Mouse (Mus musculus) liver, embryonic 13.5 days (tissue): ENCODE measurements at regions not wholly inside any gene's neighbourhood (a gene's known extent, or its start where the extent isn't known, plus 50 kb on each side); places are given as distances from the start of the nearest gene placed in this dataset.

Source experiments
- ATAC-seq: fragments of 200-750 bp; cut with Nextera tagmentation; 2 replicates; pipeline ENCODE4 v1.8.0; 2017; ENCODE audit warnings: low read depth, mild to moderate bottlenecking, moderate number of reproducible peaks, moderate library complexity
- DNase-seq: peaks from one replicate; pipeline ENCODE4 v3.0.0; 2022
- H3K27ac ChIP-seq: fragments of 300-500 bp; sonication (generic); 2 replicates; pipeline ENCODE4 v1.5.1; 2015; ENCODE audit warnings: moderate library complexity, mild to moderate bottlenecking, inconsistent platforms
- H3K27me3 ChIP-seq: fragments of 300-500 bp; sonication (generic); 2 replicates; pipeline ENCODE4 v1.6.1; 2015; ENCODE audit warnings: mild to moderate bottlenecking, inconsistent platforms
- H3K36me3 ChIP-seq: fragments of 300-500 bp; sonication (generic); 2 replicates; pipeline ENCODE4 v1.6.1; 2015; ENCODE audit warnings: mild to moderate bottlenecking, inconsistent platforms
- H3K4me1 ChIP-seq: fragments of 300-500 bp; sonication (generic); replicated peaks from 2 replicates; pipeline ENCODE4 v1.6.1; 2015; ENCODE audit warnings: inconsistent platforms
- H3K4me2 ChIP-seq: fragments of 300-500 bp; sonication (generic); 2 replicates; pipeline ENCODE4 v1.6.1; 2015; ENCODE audit warnings: inconsistent platforms, mild to moderate bottlenecking, moderate library complexity
- H3K4me3 ChIP-seq: fragments of 300-500 bp; sonication (generic); replicated peaks from 2 replicates; pipeline ENCODE4 v1.5.1; 2015; ENCODE audit warnings: mild to moderate bottlenecking, inconsistent platforms
- H3K9ac ChIP-seq: fragments of 300-500 bp; sonication (generic); 2 replicates; pipeline ENCODE4 v1.6.1; 2015; ENCODE audit warnings: mild to moderate bottlenecking, inconsistent platforms
- H3K9me3 ChIP-seq: fragments of 300-500 bp; sonication (generic); replicated peaks from 2 replicates; pipeline ENCODE4 v1.6.1; 2016; ENCODE audit warnings: inconsistent platforms
- WGBS: fragments of 180-500 bp; shearing (Covaris S2); methylation state at CpG from one replicate; pipeline ENCODE4 v1.1.7; 2015; ENCODE audit not compliant: insufficient replicate concordance; 5-methylcytosine and 5-hydroxymethylcytosine counted together

DNA sequence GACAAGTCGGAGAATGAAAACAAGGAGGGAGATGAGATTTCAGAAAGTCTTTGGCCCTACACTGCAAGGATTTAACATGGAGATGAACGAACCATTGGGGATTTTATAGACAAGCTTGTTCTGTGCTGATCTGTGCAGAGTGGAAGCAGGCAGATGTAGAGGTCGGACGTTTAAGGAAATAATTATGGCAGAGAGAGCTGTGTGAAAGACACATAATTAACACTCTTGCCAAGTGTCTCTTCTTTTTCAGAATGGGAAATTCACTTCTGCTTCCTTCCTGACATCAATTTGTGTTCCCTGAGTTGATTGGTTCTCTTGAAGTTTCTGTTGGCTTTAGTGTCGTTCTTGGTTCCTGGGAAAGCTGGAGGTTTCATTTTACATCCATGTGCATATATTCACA is 302.3 kb upstream of the Nmur2 start:
- H3K27ac ChIP-seq: no peak overlapping the region
- no peak overlapping the region for H3K4me3 ChIP-seq
- no peaks in the 10 kb centered on the region for H3K4me1 ChIP-seq
- no peaks in the 10 kb centered on the region for H3K9me3 ChIP-seq
- H3K36me3 ChIP-seq: no peaks in the 10 kb centered on the region
- H3K9ac ChIP-seq: no peak overlapping the region
- ATAC-seq (no peak), DNase-seq (no peak)
- no peaks in the 10 kb centered on the region for H3K27me3 ChIP-seq
- 63% methylated on average over 5 of the region's 5 CpGs for WGBS
- H3K4me2 ChIP-seq: no peak overlapping the region

DNA sequence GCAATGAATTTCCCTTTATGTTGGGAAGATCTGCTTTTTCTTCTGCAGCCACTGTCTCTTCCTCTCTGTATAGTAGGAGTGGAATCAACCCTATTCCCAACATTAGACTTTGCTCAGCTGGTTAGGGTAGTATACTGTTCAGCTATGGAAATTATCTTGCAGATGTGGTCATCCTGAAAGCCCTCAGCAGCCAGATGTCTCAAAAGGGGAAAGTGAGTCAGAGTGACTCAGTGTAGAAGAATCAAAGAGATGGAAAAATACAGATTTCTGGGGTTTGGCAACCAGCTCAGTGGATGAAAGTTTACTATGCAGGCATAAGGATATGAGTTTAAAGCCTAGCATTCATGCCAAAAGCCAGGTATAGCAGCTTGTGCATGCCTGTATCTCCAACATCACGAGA is 300.9 kb upstream of the Nmur2 start:
- H3K27me3 ChIP-seq: no peaks in the 10 kb centered on the region
- H3K36me3 ChIP-seq: no peaks in the 10 kb centered on the region
- 42% methylated on average over 1 of the region's 1 CpGs for WGBS
- no peak overlapping the region for H3K27ac ChIP-seq
- H3K9ac ChIP-seq: no peak overlapping the region
- no peaks in the 10 kb centered on the region for H3K4me1 ChIP-seq
- H3K4me2 ChIP-seq: no peak overlapping the region
- ATAC-seq (no peak), DNase-seq (no peak)
- H3K4me3 ChIP-seq: no peak overlapping the region
- H3K9me3 ChIP-seq: no peaks in the 10 kb centered on the region

DNA sequence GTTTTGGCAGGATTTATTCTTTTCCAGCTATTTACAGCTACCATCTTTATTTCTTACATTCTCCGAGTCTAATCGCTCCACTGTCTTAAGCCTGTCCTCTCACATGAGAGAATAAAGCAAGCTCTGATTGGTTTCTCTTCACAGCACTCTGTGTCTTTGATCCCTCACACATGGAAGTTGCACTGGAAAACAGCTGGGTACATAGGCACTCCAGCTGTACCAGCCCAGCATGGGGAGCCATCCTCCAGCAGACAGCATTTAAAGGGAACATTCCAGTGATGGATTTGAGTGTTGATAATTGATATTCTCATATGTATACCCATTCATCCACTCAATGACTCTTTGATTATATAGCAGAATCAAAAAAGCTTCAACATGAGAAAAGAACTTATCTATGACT is 300.2 kb upstream of the Nmur2 start:
- no peak for DNase-seq
- WGBS: 48% methylated on average over 2 of the region's 2 CpGs

GRCm38 (mm10) chr11:56338511-56338910 is 297.7 kb upstream of the Nmur2 start:
- ATAC-seq (no peak), DNase-seq (no peak)
- no peak overlapping the region for H3K4me2 ChIP-seq
- H3K4me1 ChIP-seq: no peaks in the 10 kb centered on the region
- no peaks in the 10 kb centered on the region for H3K9me3 ChIP-seq
- no peak overlapping the region for H3K4me3 ChIP-seq
- H3K9ac ChIP-seq: no peak overlapping the region
- WGBS: 71% methylated on average over 2 of the region's 2 CpGs
- H3K27me3 ChIP-seq: no peaks in the 10 kb centered on the region
- H3K27ac ChIP-seq: no peak overlapping the region
- no peaks in the 10 kb centered on the region for H3K36me3 ChIP-seq

More for the DNA sequence above, 300.2 kb upstream of the Nmur2 start:
- H3K27ac ChIP-seq: no peak overlapping the region
- ATAC-seq: no peak
- H3K4me3 ChIP-seq: no peak overlapping the region
- H3K9ac ChIP-seq: no peak overlapping the region
- no peaks in the 10 kb centered on the region for H3K9me3 ChIP-seq
- no peaks in the 10 kb centered on the region for H3K27me3 ChIP-seq
- no peaks in the 10 kb centered on the region for H3K36me3 ChIP-seq
- no peaks in the 10 kb centered on the region for H3K4me1 ChIP-seq
- H3K4me2 ChIP-seq: no peak overlapping the region

DNA sequence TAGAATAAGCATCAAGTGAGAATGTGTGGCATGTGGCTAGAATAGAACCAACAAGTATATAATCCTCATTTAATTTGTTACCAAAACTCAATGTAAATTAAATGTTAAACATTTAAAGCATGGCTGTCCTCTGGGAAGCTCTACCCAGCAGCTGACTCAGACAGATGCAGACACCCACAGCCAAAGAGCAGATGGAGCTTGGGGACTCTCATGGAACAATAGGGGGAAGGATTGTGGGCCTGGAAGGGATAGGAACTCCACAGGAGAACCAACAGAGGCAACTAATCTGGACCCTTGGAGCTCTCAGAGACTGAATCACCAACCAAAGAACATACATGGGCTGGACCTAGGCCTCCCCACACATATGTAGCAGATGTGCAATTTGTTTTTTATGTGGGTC is 295.1 kb upstream of the Nmur2 start:
- no peaks in the 10 kb centered on the region for H3K36me3 ChIP-seq
- no peak overlapping the region for H3K4me2 ChIP-seq
- no peaks in the 10 kb centered on the region for H3K9me3 ChIP-seq
- DNase-seq (no peak), ATAC-seq (no peak)
- H3K4me1 ChIP-seq: no peaks in the 10 kb centered on the region
- no peak overlapping the region for H3K4me3 ChIP-seq
- H3K9ac ChIP-seq: no peak overlapping the region
- no peak overlapping the region for H3K27ac ChIP-seq
- H3K27me3 ChIP-seq: no peaks in the 10 kb centered on the region

DNA sequence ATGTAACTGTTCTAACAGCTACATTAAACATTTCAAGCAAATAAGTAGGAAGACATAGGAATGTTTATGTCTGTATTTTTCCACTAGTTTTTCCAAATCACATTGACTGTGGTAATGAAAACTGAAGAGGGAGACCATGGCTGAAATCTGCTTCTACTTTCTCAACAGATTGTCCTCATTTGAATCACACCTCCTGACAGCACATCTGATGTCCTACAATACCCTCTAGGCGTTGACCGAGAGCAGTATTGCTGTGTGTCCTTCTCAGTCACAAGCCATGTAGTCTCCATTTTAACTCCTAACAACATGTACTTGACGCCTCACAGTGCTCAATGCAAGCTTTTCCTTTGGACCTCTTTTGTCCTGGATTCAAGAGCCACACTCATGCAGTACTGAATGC is 279.5 kb upstream of the Nmur2 start:
- Histone ChIP-seq H3K4me1 (no peaks in the 10 kb centered on the region), H3K9ac (no peak overlapping the region), H3K4me3 (no peak overlapping the region), H3K36me3 (no peaks in the 10 kb centered on the region), H3K27me3 (no peaks in the 10 kb centered on the region), H3K9me3 (no peaks in the 10 kb centered on the region), H3K27ac (no peak overlapping the region), H3K4me2 (no peak overlapping the region)
- WGBS: 62% methylated on average over 3 of the region's 3 CpGs
- DNase-seq (no peak), ATAC-seq (no peak)

DNA sequence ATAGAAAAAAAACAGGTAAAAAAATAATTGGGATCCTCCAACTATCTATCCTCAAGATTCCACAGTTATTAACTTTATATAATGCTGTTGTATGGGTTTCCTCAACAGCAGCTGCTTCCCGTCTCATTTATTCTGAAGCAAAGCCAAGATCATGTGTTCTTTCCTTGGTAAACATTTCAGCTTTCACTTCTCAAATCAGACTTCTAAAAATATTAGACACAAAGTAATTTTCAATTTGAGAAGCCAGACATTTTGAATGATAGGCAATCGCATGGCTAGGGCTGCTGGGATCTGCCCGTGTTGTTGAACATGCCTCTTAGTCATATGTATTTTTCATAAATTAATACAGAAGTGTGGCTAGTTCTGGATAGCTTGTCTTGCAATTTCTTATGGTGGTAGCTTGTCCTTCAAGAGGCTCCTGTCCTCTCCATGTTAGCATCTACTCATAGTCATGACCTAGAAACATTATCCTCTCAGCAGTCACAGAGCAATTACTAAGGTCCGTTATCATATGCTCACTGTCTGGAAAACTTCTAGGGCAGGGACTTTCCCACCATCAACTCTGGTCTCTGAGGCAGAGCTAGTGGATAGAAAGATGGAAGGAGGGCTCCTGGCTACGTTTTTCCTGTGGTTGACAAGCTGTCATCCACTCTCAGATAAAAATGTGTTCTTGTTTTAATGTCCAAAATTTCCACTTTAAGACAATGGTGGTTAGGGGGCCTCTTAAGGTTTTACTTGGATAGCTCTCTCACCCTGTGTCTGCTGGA is 274.6 kb upstream of the Nmur2 start:
- no peak overlapping the region for H3K4me3 ChIP-seq
- DNase-seq: no peak
- ATAC-seq: no peak
- WGBS: 59% methylated on average over 5 of the region's 5 CpGs
- H3K9me3 ChIP-seq: no peaks in the 10 kb centered on the region
- H3K36me3 ChIP-seq: no peaks in the 10 kb centered on the region
- H3K4me2 ChIP-seq: no peak overlapping the region
- no peaks in the 10 kb centered on the region for H3K4me1 ChIP-seq
- H3K9ac ChIP-seq: no peak overlapping the region
- no peak overlapping the region for H3K27ac ChIP-seq
- no peaks in the 10 kb centered on the region for H3K27me3 ChIP-seq

GRCm38 (mm10) chr11:56309549-56309948 is 268.7 kb upstream of the Nmur2 start:
- H3K9ac ChIP-seq: no peak overlapping the region
- no peak overlapping the region for H3K4me2 ChIP-seq
- no peak overlapping the region for H3K4me3 ChIP-seq
- 67% methylated on average over 1 of the region's 1 CpGs for WGBS
- H3K9me3 ChIP-seq: no peaks in the 10 kb centered on the region
- H3K27ac ChIP-seq: no peak overlapping the region
- H3K27me3 ChIP-seq: no peaks in the 10 kb centered on the region
- no peaks in the 10 kb centered on the region for H3K4me1 ChIP-seq
- no peak for ATAC-seq
- no peak for DNase-seq
- no peaks in the 10 kb centered on the region for H3K36me3 ChIP-seq

DNA sequence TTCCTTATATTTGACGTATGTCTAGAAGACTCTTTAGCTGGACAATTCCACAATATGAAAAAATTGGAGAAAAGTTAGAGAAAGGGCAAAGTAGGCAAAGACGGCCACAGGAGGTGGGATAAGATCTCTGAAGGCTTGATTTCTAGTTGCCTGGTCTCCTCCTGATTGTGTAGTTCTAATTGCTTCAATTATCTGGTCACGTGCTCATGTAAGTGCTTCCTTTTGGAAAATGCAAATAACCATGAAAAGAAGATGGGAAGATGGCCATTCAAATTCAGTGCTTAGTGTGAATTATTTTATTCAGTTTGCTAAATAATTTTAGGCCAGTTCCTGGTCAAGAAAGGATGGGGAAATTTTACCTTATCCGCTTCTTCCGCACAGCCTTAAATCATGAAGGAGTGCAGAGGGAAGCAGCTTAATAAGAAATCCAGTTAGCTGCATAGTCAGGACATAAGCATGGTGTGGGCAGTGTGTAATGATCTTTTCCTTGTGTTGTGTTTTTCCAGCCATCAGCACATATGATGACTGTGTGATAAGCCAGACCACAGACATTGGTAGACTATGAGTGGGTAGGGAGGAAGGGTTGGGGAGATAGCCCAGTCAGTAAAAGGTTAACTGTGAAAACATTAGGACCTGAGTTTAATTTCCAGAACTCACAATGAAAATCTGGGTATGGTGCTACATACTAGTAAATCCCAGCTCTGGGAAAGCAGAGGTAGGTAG is 267.7 kb upstream of the Nmur2 start:
- H3K27me3 ChIP-seq: no peaks in the 10 kb centered on the region
- no peak for ATAC-seq
- H3K4me2 ChIP-seq: no peak overlapping the region
- H3K9ac ChIP-seq: no peak overlapping the region
- H3K36me3 ChIP-seq: no peaks in the 10 kb centered on the region
- no peaks in the 10 kb centered on the region for H3K9me3 ChIP-seq
- WGBS: 71% methylated on average over 5 of the region's 5 CpGs
- no peak overlapping the region for H3K4me3 ChIP-seq
- no peaks in the 10 kb centered on the region for H3K4me1 ChIP-seq
- no peak overlapping the region for H3K27ac ChIP-seq
- DNase-seq: no peak

GRCm38 (mm10) chr11:56307051-56307450 is 266.2 kb upstream of the Nmur2 start:
- no peak overlapping the region for H3K27ac ChIP-seq
- H3K27me3 ChIP-seq: no peaks in the 10 kb centered on the region
- H3K36me3 ChIP-seq: no peaks in the 10 kb centered on the region
- H3K9me3 ChIP-seq: no peaks in the 10 kb centered on the region
- ATAC-seq (no peak), DNase-seq (no peak)
- H3K4me2 ChIP-seq: no peak overlapping the region
- H3K4me1 ChIP-seq: no peaks in the 10 kb centered on the region
- H3K4me3 ChIP-seq: no peak overlapping the region
- WGBS: 22% methylated on average over 3 of the region's 3 CpGs
- no peak overlapping the region for H3K9ac ChIP-seq

DNA sequence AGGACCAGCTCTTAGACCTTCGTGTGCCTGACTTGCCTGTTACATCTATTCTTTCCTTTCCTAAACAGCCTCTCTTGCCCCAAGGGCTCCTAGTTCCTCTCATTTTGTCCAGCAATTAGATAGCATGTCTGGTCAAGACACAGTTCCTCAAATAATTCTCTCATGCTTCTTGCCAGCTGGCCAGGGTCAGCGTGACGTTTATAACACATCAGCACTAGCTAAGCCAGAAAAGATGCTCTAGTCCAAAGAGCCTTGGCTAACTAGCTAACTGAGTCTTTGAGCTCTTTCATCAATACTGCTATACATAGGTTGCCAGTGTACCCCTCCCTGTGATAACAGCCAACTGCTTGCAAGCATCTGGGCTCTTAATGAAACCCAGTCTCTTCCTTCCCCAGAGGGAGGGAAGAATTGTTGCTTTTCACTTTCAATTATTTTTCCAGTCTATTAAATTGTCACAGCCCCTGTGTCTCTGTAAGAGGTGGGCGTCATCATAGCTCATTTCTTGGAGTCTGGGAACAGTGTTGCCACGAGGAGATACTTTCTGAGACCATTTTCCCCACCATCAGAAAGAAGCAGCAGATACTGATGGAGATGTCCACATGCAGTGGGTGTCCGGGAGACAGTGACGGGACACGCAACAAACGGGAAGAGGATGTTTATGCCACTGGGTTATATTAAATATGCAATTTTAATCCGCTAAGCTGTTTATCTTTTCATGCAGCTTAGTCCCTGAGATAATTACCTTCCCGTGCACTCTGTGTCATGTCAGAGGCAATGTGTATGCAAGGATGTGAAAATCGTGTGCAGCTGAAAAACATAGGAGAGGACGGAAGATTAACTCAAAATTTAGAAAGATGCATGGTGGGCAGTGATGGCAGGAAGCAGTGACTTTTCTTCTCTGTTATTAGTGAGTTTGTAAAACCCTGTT is 250.1 kb upstream of the Nmur2 start:
- H3K4me2 ChIP-seq: no peak overlapping the region
- no peaks in the 10 kb centered on the region for H3K9me3 ChIP-seq
- H3K9ac ChIP-seq: no peak overlapping the region
- DNase-seq (no peak), ATAC-seq (no peak)
- no peaks in the 10 kb centered on the region for H3K4me1 ChIP-seq
- no peaks in the 10 kb centered on the region for H3K36me3 ChIP-seq
- 61% methylated on average over 13 of the region's 13 CpGs for WGBS
- H3K27me3 ChIP-seq: no peaks in the 10 kb centered on the region
- H3K27ac ChIP-seq: no peak overlapping the region
- no peak overlapping the region for H3K4me3 ChIP-seq
